Mouse (Mus musculus) urinary bladder, postnatal 25 days (tissue): ENCODE results near the gene Tpd52l2.

Experiments used
- DNase-seq: peaks from one replicate; pipeline ENCODE4 v3.0.0; 2022; ENCODE audit warnings: low spot score

Gene Tpd52l2

DNA sequence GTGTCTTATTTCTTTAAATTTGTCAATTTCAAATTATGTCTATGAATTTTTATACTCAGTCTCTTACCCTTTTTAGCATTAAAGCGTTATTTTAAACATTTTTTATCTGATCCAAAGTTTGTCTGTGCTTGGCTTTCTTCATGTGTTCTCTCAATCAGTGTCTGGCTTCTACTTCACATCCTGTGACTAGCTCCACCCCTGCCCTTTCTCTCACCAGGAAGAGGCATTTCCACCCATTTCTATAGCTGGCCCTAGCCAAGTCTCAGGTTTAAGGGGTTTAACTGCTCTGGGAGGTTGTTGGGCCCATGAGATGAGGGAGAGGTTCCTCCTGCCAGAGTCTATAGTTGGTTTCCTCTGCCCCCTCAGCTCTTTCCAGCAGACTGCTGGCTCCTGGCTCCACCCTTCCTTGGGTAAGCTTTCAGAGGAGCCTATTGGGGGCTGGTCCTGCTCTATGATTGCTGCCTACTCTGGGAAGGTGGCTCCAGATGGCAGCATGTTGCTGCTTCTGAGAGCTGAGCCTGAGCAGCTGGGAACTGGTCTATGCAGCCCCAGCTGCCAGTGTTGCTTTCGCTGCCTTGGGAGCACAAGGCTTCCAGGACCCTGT is 40.6 kb downstream of the Tpd52l2 start:
- no peak for DNase-seq

DNA sequence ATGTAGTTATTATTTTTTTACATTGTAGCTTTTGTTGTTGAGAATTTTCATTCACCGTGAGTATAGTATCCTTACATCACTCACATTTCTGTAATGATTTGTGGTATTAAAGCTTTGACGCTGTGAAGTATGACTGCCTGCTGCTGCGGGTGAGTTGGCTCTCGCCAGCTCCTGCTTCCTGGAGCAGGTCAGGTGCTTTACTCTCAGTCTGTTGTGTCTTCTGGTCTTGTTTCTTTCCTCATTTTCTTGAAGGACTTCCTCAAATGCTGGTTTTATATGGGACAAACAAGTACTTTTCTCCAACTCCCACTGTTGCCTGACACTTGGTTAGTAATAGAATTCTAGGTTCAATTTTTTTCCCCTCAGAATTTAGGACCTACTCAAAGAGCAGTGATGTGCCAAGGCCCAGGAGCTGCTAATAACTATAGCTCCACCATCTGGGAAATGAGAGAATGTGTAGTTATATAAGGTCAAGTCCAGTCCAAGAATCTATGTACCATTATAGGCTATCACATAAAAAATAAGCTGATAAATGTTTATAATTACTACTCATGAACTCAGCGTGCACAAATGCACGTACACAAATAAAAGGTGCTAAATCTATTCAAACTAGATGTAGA is 44.9 kb downstream of the Tpd52l2 start:
- DNase-seq = no peak

DNA sequence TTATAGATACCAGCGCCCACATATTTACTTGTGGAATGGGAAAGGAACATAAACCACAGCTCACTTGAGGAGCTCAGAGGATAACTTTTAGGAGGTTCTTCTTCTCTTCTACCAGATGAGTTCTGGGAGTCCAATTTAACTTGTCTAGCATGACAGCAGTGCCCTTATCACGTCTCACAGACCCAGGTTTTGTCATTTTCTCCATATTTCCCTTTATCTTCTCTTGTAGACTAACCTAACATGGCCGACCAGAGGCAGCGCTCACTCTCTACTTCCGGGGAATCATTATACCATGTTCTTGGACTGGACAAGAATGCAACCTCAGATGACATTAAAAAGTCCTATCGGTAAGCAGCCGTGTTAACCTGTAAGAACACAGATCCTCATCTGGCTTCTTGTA is 49.2 kb downstream of the Tpd52l2 start:
- no peak for DNase-seq

DNA sequence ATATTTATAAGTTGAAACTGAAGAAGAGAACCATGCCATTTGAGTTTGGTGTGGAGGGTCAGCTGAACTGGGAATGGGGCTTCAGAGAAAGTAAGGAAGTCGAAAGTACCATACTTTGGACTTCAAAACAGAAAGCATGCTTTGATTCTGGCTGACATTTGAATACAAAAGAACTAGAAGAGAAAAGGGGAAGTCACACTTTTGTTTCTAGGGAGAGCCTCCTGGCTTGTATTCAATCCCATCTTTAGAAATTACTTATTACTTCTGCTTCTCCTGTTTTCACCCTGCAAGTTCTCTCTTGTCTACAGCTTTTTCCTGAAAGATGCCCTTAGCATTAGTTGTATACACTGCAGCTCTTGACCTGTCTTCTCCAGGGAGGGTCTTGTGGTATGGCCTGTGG is 51.3 kb downstream of the Tpd52l2 start:
- no peak for DNase-seq

DNA sequence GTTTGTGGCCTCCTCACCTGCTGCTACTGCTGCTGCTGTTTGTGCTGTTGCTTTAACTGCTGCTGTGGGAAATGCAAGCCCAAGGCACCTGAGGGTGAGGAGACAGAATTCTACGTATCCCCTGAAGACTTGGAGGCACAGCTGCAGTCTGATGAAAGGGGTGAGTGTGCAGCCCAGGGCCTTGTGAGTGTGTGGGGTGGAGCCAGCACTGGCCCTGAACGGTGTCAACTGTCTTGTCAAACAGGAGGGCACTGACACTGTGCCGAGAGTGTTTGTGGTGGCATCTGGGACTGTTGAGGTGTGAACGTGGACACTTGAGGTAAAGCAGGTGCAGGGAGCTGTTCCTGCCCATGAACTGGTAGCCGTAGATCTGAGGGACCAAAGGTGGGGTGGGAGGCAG is 51.7 kb downstream of the Tpd52l2 start:
- no peak for DNase-seq

DNA sequence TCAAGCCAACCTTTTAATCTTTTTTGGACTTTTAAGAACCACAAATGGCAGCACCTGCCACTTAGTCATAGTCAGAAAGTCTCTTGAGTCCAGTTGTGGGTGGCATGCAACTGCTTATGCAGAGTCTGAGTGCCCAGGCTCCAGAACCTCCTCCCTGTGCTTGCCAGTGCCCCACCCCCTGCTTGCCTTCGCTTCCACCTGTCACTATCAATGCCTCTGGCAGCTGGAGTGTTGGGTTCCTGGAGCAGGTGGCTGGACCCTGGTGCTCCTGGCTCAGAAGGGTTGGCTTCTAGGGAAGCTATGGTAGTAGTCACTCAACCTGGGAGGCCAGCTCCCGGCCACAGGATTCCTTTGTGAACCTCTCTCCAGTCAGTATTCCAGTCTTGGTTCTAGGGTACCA is 53.3 kb downstream of the Tpd52l2 start:
- no peak for DNase-seq

DNA sequence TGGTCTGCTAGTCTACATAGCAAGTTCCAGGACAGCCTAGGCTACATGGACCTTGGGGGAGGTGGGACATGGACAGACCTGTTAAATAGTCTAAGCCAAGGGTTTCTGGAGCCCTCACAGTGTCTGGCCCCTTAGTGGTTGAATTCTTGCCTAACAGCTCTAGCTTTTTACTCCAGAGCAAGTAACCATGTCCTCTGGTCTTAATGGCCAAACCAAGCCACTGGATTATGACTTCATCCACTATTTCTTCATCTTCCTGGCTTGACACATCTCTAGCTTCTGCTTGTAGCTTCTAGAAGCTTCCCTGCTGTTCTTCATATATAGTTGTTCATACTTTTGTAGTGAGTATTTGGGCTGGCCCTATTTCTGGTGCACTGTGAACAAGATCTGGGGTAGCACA is 56.8 kb downstream of the Tpd52l2 start:
- no peak for DNase-seq

DNA sequence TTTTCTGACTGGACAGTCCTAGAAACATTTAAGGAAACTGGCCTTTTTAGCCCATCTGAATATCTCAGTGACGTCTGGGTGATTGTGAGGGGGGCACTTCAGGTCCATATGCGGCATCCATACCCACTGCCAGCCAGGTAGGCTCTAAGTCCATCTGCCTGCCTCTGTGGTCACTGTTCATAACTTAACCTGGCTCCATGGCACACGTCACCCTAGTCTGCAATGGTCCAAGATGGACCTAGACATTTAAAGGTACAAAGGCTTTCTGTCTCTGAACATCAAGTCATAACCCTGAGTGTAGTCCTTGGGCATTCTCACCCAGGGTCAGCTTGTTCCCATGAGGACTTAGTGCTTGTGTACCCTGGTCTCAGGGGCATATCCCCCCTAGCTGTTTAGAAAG is 70.4 kb downstream of the Tpd52l2 start:
- no peak for DNase-seq
